Mouse (Mus musculus) cerebellum, adult 9-11 months (tissue): Measurements from ENCODE around the gene Cd81.

Experiments
- DNase-seq: peaks from one replicate; pipeline ENCODE4 v3.0.0; 2022

The Cd81 gene

GRCm38 (mm10) chr7:143114773-143115172 is 62.2 kb downstream of the Cd81 start:
- no peak for DNase-seq

GRCm38 (mm10) chr7:143116521-143116920 is 64.0 kb downstream of the Cd81 start:
- no peak for DNase-seq
